Mouse (Mus musculus): ENCODE measurements around the gene Capn7.
A peak's percentile ranks its signal among the peaks of the same experiment; 100 is the strongest.

The Capn7 gene

GRCm38 (mm10) chr14:31336369-31337155 is at the start of gene Capn7:
TSS of gene Capn7 (plus strand) at chr14:31336638.
- peak; percentile 92 for DNase-seq (ENCODE audit: low read depth, low spot score)

GRCm38 (mm10) chr14:31313192-31313591 is 23.2 kb upstream of the Capn7 start:
- DNase-seq (ENCODE audit: low read depth, low spot score): no peak

DNA sequence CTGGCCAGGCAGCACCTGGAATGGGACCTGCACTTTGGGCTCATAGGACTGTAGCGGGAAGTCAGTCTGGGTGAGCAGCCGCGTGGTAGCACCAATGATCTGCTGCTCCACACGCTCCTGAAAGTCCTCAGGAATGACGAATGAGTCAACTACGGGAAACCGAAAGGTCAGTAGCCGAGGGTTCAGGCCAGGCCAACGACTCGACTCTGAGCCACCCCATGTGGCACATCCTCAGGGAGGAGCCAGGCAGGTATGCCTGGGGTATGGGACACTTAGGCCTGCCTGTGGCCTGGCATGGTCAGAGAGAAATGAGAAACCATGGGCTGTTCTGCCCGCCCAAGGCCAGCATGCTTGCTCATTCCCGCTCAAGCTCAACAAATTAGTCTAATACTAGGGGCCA is 19.8 kb upstream of the Capn7 start:
- no peak for DNase-seq (ENCODE audit: low read depth, low spot score)

DNA sequence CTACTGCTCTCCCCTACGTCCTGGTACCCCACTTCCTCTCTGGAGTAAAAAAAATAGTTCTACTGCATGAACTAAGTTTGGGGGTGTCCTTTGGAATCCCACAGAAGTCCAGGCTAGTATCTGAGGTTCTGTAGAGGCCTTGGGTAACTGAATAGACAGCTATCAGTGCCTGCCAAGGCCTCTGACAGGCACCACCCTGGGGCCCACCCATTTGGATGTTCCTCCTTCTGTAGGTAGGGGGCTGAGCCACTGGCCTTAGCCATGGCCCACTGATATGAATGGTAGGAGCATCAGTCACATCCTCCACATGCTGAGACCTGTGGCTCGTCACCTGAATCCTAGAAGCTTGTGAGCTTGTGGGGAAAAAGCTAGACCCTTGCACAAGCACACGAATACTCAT is 18.7 kb upstream of the Capn7 start:
- no peak for DNase-seq (ENCODE audit: low read depth, low spot score)

DNA sequence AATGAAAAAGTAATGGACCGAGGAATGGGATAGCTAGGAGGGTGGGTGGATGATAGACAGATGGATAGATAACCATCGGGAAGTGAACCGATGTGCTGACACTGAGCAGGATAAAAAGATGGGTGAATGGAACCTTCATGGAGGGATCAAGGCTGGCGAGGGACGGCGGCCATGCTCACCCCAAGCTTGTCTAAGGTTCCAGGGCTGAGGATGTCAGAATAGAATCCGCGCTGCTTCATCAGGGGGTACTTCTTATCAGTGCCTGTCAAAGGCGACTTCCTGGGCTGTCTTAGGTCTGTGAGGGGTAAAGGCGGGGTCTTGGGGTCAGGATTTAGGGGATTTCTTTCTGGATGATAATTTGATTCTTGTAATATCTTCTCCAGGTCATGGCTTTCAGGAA is 16.9 kb upstream of the Capn7 start:
- DNase-seq (ENCODE audit: low read depth, low spot score): no peak

GRCm38 (mm10) chr14:31321181-31321580 is 15.3 kb upstream of the Capn7 start:
- DNase-seq (ENCODE audit: low read depth, low spot score): no peak

DNA sequence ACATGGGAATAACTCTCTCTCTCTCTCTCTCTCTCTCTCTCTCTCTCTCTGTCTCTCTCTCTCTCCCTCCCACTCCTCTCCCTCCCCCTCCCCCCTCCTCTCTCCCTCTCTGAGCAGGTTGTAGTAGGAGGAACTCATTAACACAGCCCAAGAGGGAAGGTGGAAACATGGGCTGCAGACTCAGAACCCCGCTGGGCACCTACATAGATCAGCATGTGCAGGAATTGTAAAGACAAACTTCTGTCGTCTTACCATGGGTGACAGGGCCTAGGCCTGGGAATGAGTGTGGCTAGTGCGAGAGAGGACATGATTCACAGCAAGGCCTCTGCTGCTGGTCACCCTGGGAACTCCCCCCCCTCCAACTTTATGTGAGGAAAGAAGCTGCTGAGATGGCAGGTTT is 14.2 kb upstream of the Capn7 start:
- no peak for DNase-seq (ENCODE audit: low read depth, low spot score)

DNA sequence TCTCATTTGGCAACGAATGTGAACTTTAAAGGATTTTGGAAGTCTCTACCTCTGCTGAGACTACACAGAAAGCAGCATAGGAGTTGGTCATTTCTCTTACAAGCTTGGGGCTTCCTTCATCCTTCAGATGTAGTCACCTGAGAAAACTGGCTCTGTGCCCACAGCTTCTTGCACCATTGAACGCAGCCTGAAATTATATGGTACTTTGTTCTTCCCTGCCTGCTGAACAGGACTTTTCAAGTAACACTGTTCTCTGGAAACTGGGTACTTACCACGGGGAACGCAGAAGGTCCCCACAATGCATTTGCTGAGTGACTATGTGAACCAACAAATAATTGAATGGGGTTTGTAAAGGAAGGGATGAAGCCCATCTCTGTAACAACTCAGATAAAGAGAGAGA is 13.2 kb upstream of the Capn7 start:
- DNase-seq (ENCODE audit: low read depth, low spot score): no peak

GRCm38 (mm10) chr14:31323849-31324792 is 12.3 kb upstream of the Capn7 start, which contains the start of gene Dnah1:
TSS of gene Dnah1 (minus strand) at chr14:31323896.
- no peak for DNase-seq (ENCODE audit: low read depth, low spot score)

GRCm38 (mm10) chr14:31324851-31325250 is 11.6 kb upstream of the Capn7 start:
- no peak for DNase-seq (ENCODE audit: low read depth, low spot score)

DNA sequence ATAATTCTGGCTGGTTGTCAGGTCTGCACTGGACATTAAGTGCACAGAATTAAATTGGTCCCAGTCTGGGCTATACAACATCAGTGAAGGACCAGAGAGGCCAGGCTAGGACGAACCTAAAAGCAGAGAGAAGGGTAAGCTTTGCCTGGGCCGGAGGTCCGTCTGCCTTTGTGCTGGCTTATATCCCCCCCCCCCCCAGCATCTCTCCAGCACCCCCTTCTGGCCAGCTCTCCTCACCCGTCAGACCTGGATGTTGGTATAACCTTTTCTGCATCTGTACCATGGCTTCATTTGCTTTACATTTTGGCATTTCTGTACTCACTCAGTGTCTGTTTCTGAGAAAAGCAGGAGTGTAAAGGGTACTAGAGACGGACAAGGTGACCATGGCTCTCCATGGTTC is 10.9 kb upstream of the Capn7 start:
- DNase-seq (ENCODE audit: low read depth, low spot score): no peak

DNA sequence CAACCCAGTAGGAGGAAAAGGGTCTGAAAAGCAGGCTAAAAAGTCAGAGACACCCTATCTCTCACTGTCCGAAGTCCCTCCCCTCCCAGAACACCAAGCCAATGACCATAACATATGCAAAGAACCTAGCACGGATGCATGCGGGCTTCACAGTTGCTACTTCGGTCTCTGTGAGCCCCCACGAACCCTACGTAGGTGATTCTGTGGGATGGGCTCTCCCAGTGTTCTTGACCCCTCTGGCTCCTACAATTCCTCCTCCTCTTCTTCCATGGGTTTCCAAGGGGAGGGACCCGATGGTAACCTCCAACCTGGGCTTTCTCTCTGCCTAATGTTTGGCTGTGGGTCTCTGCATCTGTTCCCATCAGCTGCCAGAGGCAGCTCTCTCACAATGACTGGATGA is 9.7 kb upstream of the Capn7 start:
- DNase-seq (ENCODE audit: low read depth, low spot score): no peak

DNA sequence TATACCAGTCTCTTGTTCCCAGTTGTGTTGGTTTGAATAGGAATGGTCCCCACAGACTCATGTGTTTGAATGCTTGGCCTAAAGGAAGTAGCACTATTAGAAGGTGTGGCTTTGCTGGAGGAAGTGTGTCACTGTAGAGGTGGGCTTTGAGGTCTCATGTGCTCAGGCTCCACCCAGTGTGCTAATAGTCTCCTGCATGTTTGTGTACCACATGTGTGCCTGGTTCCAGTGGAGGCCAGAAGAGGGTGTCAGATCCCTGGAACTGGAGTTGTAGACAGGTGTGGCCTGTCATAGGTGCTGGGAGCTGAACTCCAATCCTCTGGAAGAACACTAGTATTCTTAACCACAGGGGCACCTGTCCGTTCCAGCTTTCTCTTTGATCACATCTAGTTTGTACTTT is 9.2 kb upstream of the Capn7 start:
- no peak for DNase-seq (ENCODE audit: low read depth, low spot score)

DNA sequence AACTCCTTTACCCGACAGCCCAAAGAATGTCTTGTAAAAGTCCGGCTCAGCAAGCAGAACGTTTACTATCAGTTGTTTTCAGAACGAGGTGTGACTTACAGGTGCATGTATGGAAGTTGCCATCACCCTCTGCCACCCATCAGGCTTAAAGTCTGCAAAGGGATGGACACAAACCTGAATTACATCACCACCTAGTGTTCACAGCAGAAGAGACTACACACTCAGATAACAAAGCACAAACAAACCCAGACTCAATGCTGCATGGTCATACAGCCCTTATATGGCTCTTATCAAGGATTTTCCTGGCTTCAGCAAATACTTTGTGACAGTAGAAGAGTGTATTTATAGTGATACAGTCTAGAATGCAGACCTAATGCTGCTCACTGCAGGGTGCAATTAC is 8.8 kb upstream of the Capn7 start:
- DNase-seq (ENCODE audit: low read depth, low spot score): no peak

DNA sequence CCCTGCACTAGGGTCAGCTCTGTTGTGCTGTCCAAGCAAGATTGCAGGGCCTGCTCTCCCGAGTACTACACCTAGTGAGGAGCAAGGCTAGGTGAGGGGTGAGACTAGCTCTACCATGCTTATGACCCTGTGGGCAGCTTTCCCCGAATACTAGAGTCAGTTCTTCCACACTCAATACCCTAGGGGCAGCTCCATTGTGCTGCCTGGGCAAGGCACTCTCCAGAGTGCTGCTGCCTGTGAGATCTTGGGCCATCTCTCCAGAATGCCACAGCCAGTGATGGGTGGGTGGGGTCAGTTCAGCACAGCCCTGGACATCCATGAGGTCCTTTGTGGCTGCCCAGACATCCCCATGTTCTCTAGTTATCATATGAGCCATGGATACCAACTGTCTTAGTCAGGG is 6.7 kb upstream of the Capn7 start:
- no peak for DNase-seq (ENCODE audit: low read depth, low spot score)

- no peak for DNase-seq (ENCODE audit: low read depth, low spot score)
These were observed 5.5 kb upstream of the Capn7 start for GRCm38 (mm10) chr14:31330957-31331356.

- no peak for DNase-seq (ENCODE audit: low read depth, low spot score)
These were observed 673 bp upstream of the Capn7 start for GRCm38 (mm10) chr14:31335765-31336164.

- peak; percentile 7 for DNase-seq (ENCODE audit: low read depth, low spot score)
These were observed 968 bp downstream of the Capn7 start for GRCm38 (mm10) chr14:31337406-31337805.

- DNase-seq (ENCODE audit: low read depth, low spot score): no peak
These were observed 1.5 kb downstream of the Capn7 start for GRCm38 (mm10) chr14:31337947-31338346.

- DNase-seq (ENCODE audit: low read depth, low spot score): no peak
These were observed 6.8 kb downstream of the Capn7 start for GRCm38 (mm10) chr14:31343241-31343640.

DNA sequence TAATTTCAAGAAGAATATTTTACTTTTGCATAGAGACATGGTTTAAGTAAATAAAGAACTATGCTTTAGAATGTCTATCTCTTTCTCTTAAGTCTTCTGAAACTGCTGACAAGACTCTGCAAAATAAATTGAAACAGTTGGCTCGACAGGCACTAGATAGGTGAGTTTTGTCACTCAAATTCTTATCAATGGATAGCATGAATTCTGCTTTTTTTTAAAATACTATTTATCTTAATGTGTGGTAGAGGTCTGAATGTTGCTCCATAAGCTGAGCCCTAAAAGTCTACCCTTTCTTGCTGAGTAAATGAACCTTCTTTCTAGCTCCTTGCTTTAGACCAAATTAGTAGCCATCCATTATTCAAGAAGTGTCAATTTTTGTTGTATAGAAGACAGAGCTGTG is 8.9 kb downstream of the Capn7 start:
- no peak for DNase-seq (ENCODE audit: low read depth, low spot score)

DNA sequence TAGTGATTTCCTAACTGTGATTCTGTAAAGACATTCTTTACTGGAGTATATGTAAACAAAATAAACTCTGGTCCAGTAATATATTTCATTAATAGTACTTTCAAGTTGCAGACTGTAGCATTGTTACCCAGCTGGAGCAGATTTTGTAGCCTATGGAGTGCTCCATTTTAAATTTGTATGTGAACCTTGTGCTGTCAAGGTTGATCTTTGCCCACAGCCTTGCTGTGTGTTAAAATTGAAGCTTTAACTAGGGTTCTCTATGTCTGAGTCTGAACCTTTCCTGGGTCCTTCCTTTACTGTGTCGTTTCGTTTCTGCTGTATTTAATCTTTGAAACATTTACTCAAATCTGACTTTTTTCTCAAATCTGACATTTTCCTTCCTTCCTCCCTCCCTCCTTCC is 25.8 kb downstream of the Capn7 start:
- no peak for DNase-seq (ENCODE audit: low read depth, low spot score)

- no peak for DNase-seq (ENCODE audit: low read depth, low spot score)
These were observed 28.2 kb downstream of the Capn7 start for GRCm38 (mm10) chr14:31364589-31364988.

All from 3T3-L1 (cell line).